Mouse (Mus musculus): ENCODE results near the gene Arrb1. TPM values are rescaled to one million over a fixed set of nuclear protein-coding genes. Genes with fewer than 3 reads are reported as not detected.

Arrb1 gene
- total RNA-seq, 2 experiments from 2014 or later: 167 to 196 TPM

DNA sequence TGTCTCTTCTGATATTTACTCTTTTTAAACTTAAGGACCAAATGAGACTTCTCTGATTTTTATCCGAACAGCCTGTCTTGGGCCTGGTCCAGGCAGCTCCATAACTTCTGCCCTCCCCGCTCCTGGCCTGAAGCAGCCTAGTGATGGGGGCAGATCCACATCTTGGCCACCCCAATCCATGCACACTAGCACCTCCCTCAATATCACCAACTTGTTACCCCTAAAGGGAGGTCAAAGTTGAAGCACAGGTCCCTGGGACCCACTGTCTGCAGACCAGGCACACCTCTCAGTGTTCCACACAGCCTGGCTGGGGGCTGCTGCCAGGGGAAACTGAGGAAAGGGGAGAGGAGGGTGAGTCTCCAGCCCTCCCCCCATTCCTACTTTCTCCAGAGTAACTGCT lies 69.8 kb downstream of the Arrb1 start:
- no peak for DNase-seq (ENCODE audit: extremely low spot score in 1 of 2, low spot score in 2 of 2)
- intact Hi-C loops (cut with DNase I): no loop called here

GRCm38 (mm10) chr7:99606303-99606702 lies 71.0 kb downstream of the Arrb1 start:
- DNase-seq (ENCODE audit: extremely low spot score in 1 of 2, low spot score in 2 of 2): no peak
- intact Hi-C loops (cut with DNase I): no loop called here

- no peak for DNase-seq (ENCODE audit: extremely low spot score in 1 of 2, low spot score in 2 of 2)
- intact Hi-C loops (cut with DNase I): no loop called here
Observed at GRCm38 (mm10) chr7:99606766-99607165, 71.5 kb downstream of the Arrb1 start.

GRCm38 (mm10) chr7:99607632-99608031 lies 72.4 kb downstream of the Arrb1 start:
- no peak for DNase-seq (ENCODE audit: extremely low spot score in 1 of 2, low spot score in 2 of 2)
- intact Hi-C loops (cut with DNase I): no loop called here

DNA sequence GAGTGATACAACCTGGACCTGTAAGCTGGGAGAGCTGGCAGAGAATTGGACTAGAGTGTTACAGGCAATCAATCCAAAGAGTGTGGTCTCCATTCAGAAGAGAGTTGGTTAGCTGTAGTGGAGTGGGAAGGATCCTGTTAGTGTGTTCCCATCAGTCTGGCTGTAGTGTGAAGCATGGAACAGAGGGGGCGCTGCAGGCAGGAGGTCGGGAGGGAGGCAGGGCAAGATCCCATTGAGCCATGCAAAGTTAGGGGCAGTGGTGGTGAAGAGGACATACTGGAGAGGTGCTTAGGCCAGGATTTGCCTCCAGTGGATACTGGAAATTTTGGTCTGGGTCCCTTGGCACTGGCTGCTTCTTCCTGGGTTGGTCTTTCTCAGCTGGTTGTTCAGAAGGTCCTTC lies 83.0 kb downstream of the Arrb1 start:
- intact Hi-C loops (cut with DNase I): loop anchor here (5.0 kb wide), 1 partner anchor 259 kb away; no protein-coding TSS in a partner anchor
- DNase-seq (ENCODE audit: extremely low spot score in 1 of 2, low spot score in 2 of 2): no peak

- intact Hi-C loops (cut with DNase I): loop anchor here (5.0 kb wide), 1 partner anchor 258 kb away; no protein-coding TSS in a partner anchor
- DNase-seq (ENCODE audit: extremely low spot score in 1 of 2, low spot score in 2 of 2): peak in 1 of 2 experiments; percentile 27
Observed at GRCm38 (mm10) chr7:99618860-99619259, 83.6 kb downstream of the Arrb1 start.

GRCm38 (mm10) chr7:99625722-99626375 lies 90.6 kb downstream of the Arrb1 start:
- peak; percentile 74 to 92 for DNase-seq (ENCODE audit: extremely low spot score in 1 of 2, low spot score in 2 of 2)
- intact Hi-C loops (cut with DNase I): loop anchor here (2.0 to 5.0 kb wide), 2 partner anchors 81 to 173 kb away; no protein-coding TSS in a partner anchor

GRCm38 (mm10) chr7:99626376-99627270 lies 91.4 kb downstream of the Arrb1 start, which contains the start of gene Tpbgl:
Gene Tpbgl (minus strand): TSS chr7:99627103.
- intact Hi-C loops (cut with DNase I): loop anchor here (5.0 kb wide), 1 partner anchor 81 kb away; no protein-coding TSS in a partner anchor
- peak in 1 of 2 experiments; percentile 73 for DNase-seq (ENCODE audit: extremely low spot score in 1 of 2, low spot score in 2 of 2)

DNA sequence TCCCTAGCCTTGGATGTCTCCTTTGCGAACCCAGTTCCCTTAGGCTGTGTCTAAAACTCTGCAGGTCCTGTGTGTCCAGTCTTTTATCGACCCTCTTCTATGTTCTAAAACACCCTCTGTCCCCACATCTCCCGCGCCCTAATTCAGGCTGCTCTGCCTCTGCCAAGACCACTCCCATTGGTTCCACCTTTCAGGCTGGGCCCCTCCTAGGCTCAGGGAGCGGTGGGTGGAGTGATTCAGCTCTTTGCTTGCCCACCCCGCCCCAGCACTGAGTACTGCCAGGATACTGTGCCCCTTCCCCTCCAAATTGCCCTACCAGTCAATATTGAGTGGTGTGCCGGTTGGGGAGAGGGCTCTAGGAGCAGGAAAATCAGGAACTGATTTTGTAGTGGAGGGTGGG lies 92.1 kb downstream of the Arrb1 start:
- intact Hi-C loops (cut with DNase I): loop anchor here (5.0 kb wide), 1 partner anchor 80 kb away; no protein-coding TSS in a partner anchor

GRCm38 (mm10) chr7:99632286-99632685 lies 97.0 kb downstream of the Arrb1 start:
- intact Hi-C loops (cut with DNase I): no loop called here
- no peak for DNase-seq (ENCODE audit: extremely low spot score in 1 of 2, low spot score in 2 of 2)

More for the DNA sequence above, 92.1 kb downstream of the Arrb1 start:
- no peak for DNase-seq (ENCODE audit: extremely low spot score in 1 of 2, low spot score in 2 of 2)

- intact Hi-C loops (cut with DNase I): no loop called here
- DNase-seq (ENCODE audit: extremely low spot score in 1 of 2, low spot score in 2 of 2): no peak
Observed at GRCm38 (mm10) chr7:99633966-99634665, 98.8 kb downstream of the Arrb1 start.

GRCm38 (mm10) chr7:99641245-99641644 lies 106.0 kb downstream of the Arrb1 start:
- no peak for DNase-seq (ENCODE audit: extremely low spot score in 1 of 2, low spot score in 2 of 2)
- intact Hi-C loops (cut with DNase I): no loop called here

- intact Hi-C loops (cut with DNase I): no loop called here
- DNase-seq (ENCODE audit: extremely low spot score in 1 of 2, low spot score in 2 of 2): no peak
Observed at GRCm38 (mm10) chr7:99642078-99642477, 106.8 kb downstream of the Arrb1 start.

- DNase-seq (ENCODE audit: extremely low spot score in 1 of 2, low spot score in 2 of 2): no peak
- intact Hi-C loops (cut with DNase I): no loop called here
Observed at GRCm38 (mm10) chr7:99644701-99645100, 109.4 kb downstream of the Arrb1 start.

- intact Hi-C loops (cut with DNase I): no loop called here
- DNase-seq (ENCODE audit: extremely low spot score in 1 of 2, low spot score in 2 of 2): peak in 1 of 2 experiments; percentile 56
Observed at GRCm38 (mm10) chr7:99648623-99649022, 113.4 kb downstream of the Arrb1 start.

GRCm38 (mm10) chr7:99649585-99649984 lies 114.3 kb downstream of the Arrb1 start:
- intact Hi-C loops (cut with DNase I): no loop called here
- no peak for DNase-seq (ENCODE audit: extremely low spot score in 1 of 2, low spot score in 2 of 2)

DNA sequence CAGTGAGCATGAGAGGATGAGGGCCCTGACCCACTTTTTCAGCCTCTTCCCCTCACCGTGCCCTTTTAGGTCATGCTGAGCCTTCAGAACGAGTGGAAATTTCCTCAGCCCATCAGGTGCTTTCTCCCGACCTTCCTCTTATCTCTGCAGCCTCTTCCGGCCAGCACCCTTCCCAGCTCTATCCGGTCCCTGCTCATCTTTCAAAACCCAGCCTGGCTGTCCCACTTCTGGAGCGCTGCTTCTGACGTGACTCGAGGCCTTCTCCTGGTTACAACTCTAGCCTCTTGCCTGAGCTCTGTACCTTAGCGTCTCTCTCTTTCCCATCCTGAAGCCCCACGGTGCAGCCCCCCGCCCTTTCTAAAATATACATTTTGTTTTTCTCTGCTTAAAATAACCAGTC lies 119.0 kb downstream of the Arrb1 start:
- intact Hi-C loops (cut with DNase I): no loop called here
- no peak for DNase-seq (ENCODE audit: extremely low spot score in 1 of 2, low spot score in 2 of 2)
